Mouse (Mus musculus): Measurements from ENCODE around the gene Cst10.

The Cst10 gene

DNA sequence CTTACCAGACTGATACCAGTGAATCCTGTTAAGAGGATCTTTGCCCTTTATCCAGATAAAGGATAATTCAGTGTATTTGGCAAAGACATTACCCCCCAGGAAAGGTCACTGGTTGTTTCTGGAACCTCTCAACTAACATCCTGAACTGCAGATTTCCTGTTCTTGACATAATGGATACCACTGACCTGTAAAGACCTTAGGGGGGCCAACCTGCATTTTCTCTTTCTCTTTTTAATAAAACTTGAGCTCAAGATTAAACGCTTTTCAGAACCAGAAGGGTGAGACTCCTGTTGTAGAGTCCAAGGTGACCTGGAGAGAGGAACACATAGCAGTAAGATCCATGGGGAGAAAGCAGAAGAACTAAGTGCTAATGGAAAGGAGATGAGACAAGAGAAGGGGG is at the start of gene Cst10:
TSS of gene Cst10 (plus strand) at position 301 of the 400 bp plus-strand sequence.
- DNase-seq = no peak

GRCm38 (mm10) chr2:149392951-149393350 is 11.9 kb upstream of the Cst10 start:
- DNase-seq = no peak

- peak; percentile 4 for DNase-seq
These were observed 17.7 kb downstream of the Cst10 start for GRCm38 (mm10) chr2:149422564-149422963.

Measured in right cerebral cortex, postnatal 25 days (tissue).